21 mouse cellular contexts compared by ENCODE assay signal in genomic region chr5:42211554-42212338, GRCm38 (mm10).
DNase-seq lines count a peak whose midpoint lies in the region; ATAC-seq and TF ChIP-seq lines count a peak whose summit lies in the region.
"Had no signal": no experiment of that assay in that cellular context is flagged by ENCODE, and none has a peak within 500 bp of the region (broad histone marks: within the 10 kb centered on the region; RNA-seq: fewer than 3 reads in every experiment).

No protein-coding gene starts in this region.

- no peaks in the 10 kb centered on the region for H3K9me3 ChIP-seq in forebrain, embryonic 11.5 days (ENCODE audit: control insufficient read depth, low read length)
- no peaks in the 10 kb centered on the region for H3K9me3 ChIP-seq in forebrain, postnatal 0 days (ENCODE audit: low read length)
- H3K9me3 ChIP-seq in hindbrain, postnatal 0 days (ENCODE audit: low read length) = no peaks in the 10 kb centered on the region
- H3K9me3 ChIP-seq in hindbrain, embryonic 11.5 days (ENCODE audit: control insufficient read depth, low read length) = no peaks in the 10 kb centered on the region
- H3K9me3 ChIP-seq in forebrain, embryonic 14.5 days (replicated peaks; ENCODE audit: control insufficient read depth, low read length) = no peaks in the 10 kb centered on the region
- H3K9me3 ChIP-seq in midbrain, embryonic 14.5 days (ENCODE audit: control insufficient read depth, low read length) = no peaks in the 10 kb centered on the region
- H3K9me3 ChIP-seq in intestine, embryonic 16.5 days (ENCODE audit: control insufficient read depth, low read length) = no peaks in the 10 kb centered on the region
- H3K9me3 ChIP-seq: embryonic facial prominence, embryonic 10.5 days; G1E; heart, embryonic 12.5 days; hindbrain, embryonic 15.5 days had no signal

- no peak overlapping the region for H3K4me3 ChIP-seq in forebrain, embryonic 11.5 days (ENCODE audit: low read depth, low read length)
- H3K4me3 ChIP-seq in forebrain, postnatal 0 days (ENCODE audit: low read depth, low read length) = no peak overlapping the region
- H3K4me3 ChIP-seq in hindbrain, postnatal 0 days (ENCODE audit: low read length) = no peak overlapping the region
- H3K4me3 ChIP-seq in hindbrain, embryonic 11.5 days (ENCODE audit: low read depth, low read length) = no peak overlapping the region
- H3K4me3 ChIP-seq in forebrain, embryonic 14.5 days (ENCODE audit: low read depth, low read length) = no peak overlapping the region
- no peak overlapping the region for H3K4me3 ChIP-seq in midbrain, embryonic 14.5 days (replicated peaks; ENCODE audit: low read depth, low read length)
- no peak overlapping the region for H3K4me3 ChIP-seq in intestine, embryonic 16.5 days (ENCODE audit: low read length)
- H3K4me3 ChIP-seq: embryonic facial prominence, embryonic 10.5 days; heart, embryonic 12.5 days; hindbrain, embryonic 15.5 days had no signal

- TF ChIP-seq CTCF in forebrain, postnatal 0 days (IDR thresholded peaks at IDR 0.05; ENCODE audit: low read depth) = no peak
- TF ChIP-seq CTCF in hindbrain, postnatal 0 days (IDR thresholded peaks at IDR 0.05; ENCODE audit: low read depth) = no peak

- no peaks in the 10 kb centered on the region for H3K36me3 ChIP-seq in forebrain, embryonic 11.5 days (ENCODE audit: control insufficient read depth, insufficient read depth, low read length)
- no peaks in the 10 kb centered on the region for H3K36me3 ChIP-seq in forebrain, postnatal 0 days (ENCODE audit: insufficient read depth)
- H3K36me3 ChIP-seq in hindbrain, postnatal 0 days (ENCODE audit: insufficient read depth, low read length) = no peaks in the 10 kb centered on the region
- no peaks in the 10 kb centered on the region for H3K36me3 ChIP-seq in hindbrain, embryonic 11.5 days (ENCODE audit: control insufficient read depth, insufficient read depth, low read length)
- no peaks in the 10 kb centered on the region for H3K36me3 ChIP-seq in forebrain, embryonic 14.5 days (ENCODE audit: control insufficient read depth, insufficient read depth, low read length)
- no peaks in the 10 kb centered on the region for H3K36me3 ChIP-seq in midbrain, embryonic 14.5 days (ENCODE audit: control insufficient read depth, insufficient read depth, low read length)
- H3K36me3 ChIP-seq in intestine, embryonic 16.5 days (ENCODE audit: control insufficient read depth, insufficient read depth, low read length) = no peaks in the 10 kb centered on the region
- H3K36me3 ChIP-seq: embryonic facial prominence, embryonic 10.5 days; G1E; heart, embryonic 12.5 days; hindbrain, embryonic 15.5 days had no signal

- H3K9ac ChIP-seq in forebrain, embryonic 11.5 days (ENCODE audit: low read length) = no peak overlapping the region
- no peak overlapping the region for H3K9ac ChIP-seq in forebrain, postnatal 0 days
- H3K9ac ChIP-seq in hindbrain, postnatal 0 days (replicated peaks; ENCODE audit: low read length) = no peak overlapping the region
- no peak overlapping the region for H3K9ac ChIP-seq in hindbrain, embryonic 11.5 days (ENCODE audit: low read depth, low read length)
- H3K9ac ChIP-seq in forebrain, embryonic 14.5 days (ENCODE audit: low read length) = no peak overlapping the region
- no peak overlapping the region for H3K9ac ChIP-seq in midbrain, embryonic 14.5 days (replicated peaks; ENCODE audit: low read length)
- H3K9ac ChIP-seq in intestine, embryonic 16.5 days (ENCODE audit: low read depth, low read length) = no peak overlapping the region
- H3K9ac ChIP-seq: heart, embryonic 12.5 days; hindbrain, embryonic 15.5 days had no signal

- no peaks in the 10 kb centered on the region for H3K4me1 ChIP-seq in forebrain, embryonic 11.5 days (replicated peaks; ENCODE audit: control insufficient read depth, insufficient read depth, low read length)
- H3K4me1 ChIP-seq in forebrain, postnatal 0 days (ENCODE audit: insufficient read depth) = no peaks in the 10 kb centered on the region
- H3K4me1 ChIP-seq in hindbrain, postnatal 0 days (ENCODE audit: insufficient read depth, low read length) = no peaks in the 10 kb centered on the region
- H3K4me1 ChIP-seq in hindbrain, embryonic 11.5 days (replicated peaks; ENCODE audit: control insufficient read depth, insufficient read depth, low read length) = no peaks in the 10 kb centered on the region
- H3K4me1 ChIP-seq in forebrain, embryonic 14.5 days (ENCODE audit: control insufficient read depth, insufficient read depth, low read length) = no peaks in the 10 kb centered on the region
- H3K4me1 ChIP-seq in midbrain, embryonic 14.5 days (ENCODE audit: control insufficient read depth, insufficient read depth, low read length) = peaks cover 5% of the 10 kb centered on the region; the same call in 1 of the 2 replicates
- H3K4me1 ChIP-seq in intestine, embryonic 16.5 days (ENCODE audit: control insufficient read depth, insufficient read depth, low read length) = no peaks in the 10 kb centered on the region
- H3K4me1 ChIP-seq: embryonic facial prominence, embryonic 10.5 days; heart, embryonic 12.5 days; hindbrain, embryonic 15.5 days had no signal

- peak; percentile 53 for ATAC-seq in forebrain, embryonic 11.5 days (replicated peaks; ENCODE audit: low FRiP score)
- ATAC-seq in forebrain, postnatal 0 days = no peak
- ATAC-seq in hindbrain, postnatal 0 days = 0 out of 2 replicates have a peak, but pooled peaks have one; percentile 27
- ATAC-seq in hindbrain, embryonic 11.5 days (ENCODE audit: low FRiP score) = no peak
- peak; percentile 66; the same call in 1 of the 2 replicates for ATAC-seq in forebrain, embryonic 14.5 days
- ATAC-seq in midbrain, embryonic 14.5 days (ENCODE audit: low FRiP score, low TSS enrichment) = peak; percentile 51; the same call in 1 of the 2 replicates
- no peak for ATAC-seq in intestine, embryonic 16.5 days
- ATAC-seq: CD4-positive, CD25-positive, alpha-beta regulatory T cell, adult 4 months; inflammation-experienced regulatory T-cells, adult 6 months had no signal

- no peak overlapping the region for H3K4me2 ChIP-seq in forebrain, embryonic 11.5 days (ENCODE audit: low read depth, low read length, severe bottlenecking)
- no peak overlapping the region for H3K4me2 ChIP-seq in forebrain, postnatal 0 days (ENCODE audit: low read depth)
- H3K4me2 ChIP-seq in hindbrain, postnatal 0 days (ENCODE audit: low read depth, low read length) = no peak overlapping the region
- H3K4me2 ChIP-seq in hindbrain, embryonic 11.5 days (replicated peaks; ENCODE audit: low read depth, low read length) = no peak overlapping the region
- no peak overlapping the region for H3K4me2 ChIP-seq in forebrain, embryonic 14.5 days (ENCODE audit: low read length)
- no peak overlapping the region for H3K4me2 ChIP-seq in midbrain, embryonic 14.5 days (ENCODE audit: low read length)
- H3K4me2 ChIP-seq in intestine, embryonic 16.5 days (ENCODE audit: low read depth, low read length) = no peak overlapping the region
- H3K4me2 ChIP-seq: heart, embryonic 12.5 days; hindbrain, embryonic 15.5 days had no signal

- WGBS in forebrain, embryonic 11.5 days = 19% methylated on average over 4 of the region's 4 CpGs
- 14% methylated on average over 4 of the region's 4 CpGs for WGBS in forebrain, postnatal 0 days
- WGBS in hindbrain, postnatal 0 days = 45% methylated on average over 4 of the region's 4 CpGs
- 62% methylated on average over 4 of the region's 4 CpGs for WGBS in hindbrain, embryonic 11.5 days
- 6% methylated on average over 4 of the region's 4 CpGs for WGBS in forebrain, embryonic 14.5 days
- WGBS in midbrain, embryonic 14.5 days = 25% methylated on average over 4 of the region's 4 CpGs
- 64% methylated on average over 4 of the region's 4 CpGs for WGBS in intestine, embryonic 16.5 days

- no peak for DNase-seq in forebrain, embryonic 11.5 days (ENCODE audit: low spot score)
- DNase-seq in forebrain, postnatal 0 days = no peak
- DNase-seq in hindbrain, postnatal 0 days (ENCODE audit: low spot score) = no peak
- no peak for DNase-seq in hindbrain, embryonic 11.5 days (ENCODE audit: low spot score)
- DNase-seq in forebrain, embryonic 14.5 days (ENCODE audit: low spot score) = peak; percentile 12
- peak; percentile 40 for DNase-seq in midbrain, embryonic 14.5 days
- DNase-seq in adrenal gland, postnatal 4 days (ENCODE audit: low spot score in 2 of 2) = no peak
- DNase-seq: adrenal gland, adult 8-10 months; adrenal gland, postnatal 36 days; B cell, adult 2 months; cerebellum, adult 11-12 months; cerebellum, adult 9-11 months; gastrocnemius, postnatal 14 days; kidney, adult 11 months had no signal

- no peaks in the 10 kb centered on the region for H3K27me3 ChIP-seq in forebrain, embryonic 11.5 days (ENCODE audit: control insufficient read depth, insufficient read depth, low read length)
- no peaks in the 10 kb centered on the region for H3K27me3 ChIP-seq in forebrain, postnatal 0 days (ENCODE audit: insufficient read depth, low read length)
- H3K27me3 ChIP-seq in hindbrain, postnatal 0 days (ENCODE audit: insufficient read depth, low read length) = no peaks in the 10 kb centered on the region
- H3K27me3 ChIP-seq in hindbrain, embryonic 11.5 days (ENCODE audit: control insufficient read depth, insufficient read depth, low read length) = no peaks in the 10 kb centered on the region
- no peaks in the 10 kb centered on the region for H3K27me3 ChIP-seq in forebrain, embryonic 14.5 days (replicated peaks; ENCODE audit: control insufficient read depth, insufficient read depth, low read length)
- H3K27me3 ChIP-seq in midbrain, embryonic 14.5 days (ENCODE audit: control insufficient read depth, insufficient read depth, low read length) = no peaks in the 10 kb centered on the region
- H3K27me3 ChIP-seq in intestine, embryonic 16.5 days (replicated peaks; ENCODE audit: control insufficient read depth, insufficient read depth, low read length) = no peaks in the 10 kb centered on the region
- H3K27me3 ChIP-seq: heart, embryonic 12.5 days; hindbrain, embryonic 15.5 days had no signal

- H3K27ac ChIP-seq in forebrain, embryonic 11.5 days (ENCODE audit: low read depth, low read length) = no peak overlapping the region
- no peak overlapping the region for H3K27ac ChIP-seq in forebrain, postnatal 0 days (ENCODE audit: low read depth, low read length)
- H3K27ac ChIP-seq in hindbrain, postnatal 0 days = no peak overlapping the region
- H3K27ac ChIP-seq in hindbrain, embryonic 11.5 days (ENCODE audit: low read depth, low read length) = no peak overlapping the region
- no peak overlapping the region for H3K27ac ChIP-seq in forebrain, embryonic 14.5 days (ENCODE audit: low read depth, low read length)
- peak overlapping the region; percentile 39; the same call in 1 of the 2 replicates for H3K27ac ChIP-seq in midbrain, embryonic 14.5 days (replicated peaks; ENCODE audit: low read depth, low read length)
- no peak overlapping the region for H3K27ac ChIP-seq in intestine, embryonic 16.5 days (ENCODE audit: low read length)
- H3K27ac ChIP-seq: embryonic facial prominence, embryonic 10.5 days; hindbrain, embryonic 15.5 days had no signal

Comparison
In these comparisons a context has a peak if more than half of its experiments do, and no peak if none do; other contexts are left out.
1. ATAC-seq: peak in forebrain, embryonic 11.5 days (single experiment), hindbrain, postnatal 0 days (single experiment), forebrain, embryonic 14.5 days (single experiment) and midbrain, embryonic 14.5 days (single experiment); none in forebrain, postnatal 0 days (single experiment), hindbrain, embryonic 11.5 days (single experiment) and intestine, embryonic 16.5 days (single experiment).
2. DNase-seq: peak in forebrain, embryonic 14.5 days (single experiment) and midbrain, embryonic 14.5 days (single experiment); none in forebrain, embryonic 11.5 days (single experiment), forebrain, postnatal 0 days (single experiment), hindbrain, postnatal 0 days (single experiment), hindbrain, embryonic 11.5 days (single experiment) and adrenal gland, postnatal 4 days (0 of 2).